Comparison of ENCODE assay signal across 13 mouse cellular contexts in genomic region chr12:109950632-109951031, GRCm38 (mm10).
DNase-seq lines count a peak whose midpoint lies in the region; ATAC-seq lines count a peak whose summit lies in the region.
"Had no signal": no experiment of that assay in that cellular context is flagged by ENCODE, and none has a peak within 500 bp of the region (broad histone marks: within the 10 kb centered on the region; RNA-seq: fewer than 3 reads in every experiment).

No protein-coding gene starts in this region.

- peaks cover 17% of the 10 kb centered on the region for H3K4me1 ChIP-seq in hindbrain, embryonic 11.5 days (replicated peaks; ENCODE audit: control insufficient read depth, insufficient read depth, low read length)
- H3K4me1 ChIP-seq in hindbrain, embryonic 13.5 days (replicated peaks) = peaks cover 34% of the 10 kb centered on the region
- peaks cover 5% of the 10 kb centered on the region; the same call in 1 of the 2 replicates for H3K4me1 ChIP-seq in midbrain, embryonic 16.5 days (ENCODE audit: control insufficient read depth, insufficient read depth, low read length)
- H3K4me1 ChIP-seq in midbrain, embryonic 14.5 days (ENCODE audit: control insufficient read depth, insufficient read depth, low read length) = peaks cover 15% of the 10 kb centered on the region

- H3K4me2 ChIP-seq in hindbrain, embryonic 11.5 days (replicated peaks; ENCODE audit: low read depth, low read length) = no peak overlapping the region
- H3K4me2 ChIP-seq in hindbrain, embryonic 13.5 days = no peak overlapping the region
- no peak overlapping the region for H3K4me2 ChIP-seq in midbrain, embryonic 16.5 days (ENCODE audit: low read length)
- no peak overlapping the region for H3K4me2 ChIP-seq in midbrain, embryonic 14.5 days (ENCODE audit: low read length)
- H3K4me2 ChIP-seq: embryonic facial prominence, embryonic 15.5 days had no signal

- H3K36me3 ChIP-seq in hindbrain, embryonic 11.5 days (ENCODE audit: control insufficient read depth, insufficient read depth, low read length) = no peaks in the 10 kb centered on the region
- H3K36me3 ChIP-seq in hindbrain, embryonic 13.5 days = no peaks in the 10 kb centered on the region
- H3K36me3 ChIP-seq in midbrain, embryonic 16.5 days (ENCODE audit: control insufficient read depth, insufficient read depth, low read length) = no peaks in the 10 kb centered on the region
- no peaks in the 10 kb centered on the region for H3K36me3 ChIP-seq in midbrain, embryonic 14.5 days (ENCODE audit: control insufficient read depth, insufficient read depth, low read length)
- H3K36me3 ChIP-seq: embryonic facial prominence, embryonic 15.5 days had no signal

- H3K27ac ChIP-seq in hindbrain, embryonic 11.5 days (ENCODE audit: low read depth, low read length) = no peak overlapping the region
- H3K27ac ChIP-seq in hindbrain, embryonic 13.5 days = no peak overlapping the region
- H3K27ac ChIP-seq in midbrain, embryonic 16.5 days (ENCODE audit: low read length) = no peak overlapping the region
- no peak overlapping the region for H3K27ac ChIP-seq in midbrain, embryonic 14.5 days (replicated peaks; ENCODE audit: low read depth, low read length)
- H3K27ac ChIP-seq: embryonic facial prominence, embryonic 15.5 days had no signal

- peak; percentile 45 for DNase-seq in hindbrain, embryonic 11.5 days (ENCODE audit: low spot score)
- no peak for DNase-seq in midbrain, embryonic 14.5 days
- DNase-seq in embryo, embryonic 11 days = peak; percentile 59
- peak; percentile 28 for DNase-seq in yolk sac, embryonic 10.5 days (ENCODE audit: low spot score)
- DNase-seq in heart, adult 8-10 months (ENCODE audit: low spot score) = no peak
- DNase-seq: cerebellum, adult 9-11 months; kidney, adult 9 months; lung, postnatal 4 days; thymus, adult 18-20 months had no signal

- H3K4me3 ChIP-seq in hindbrain, embryonic 11.5 days (ENCODE audit: low read depth, low read length) = no peak overlapping the region
- H3K4me3 ChIP-seq in hindbrain, embryonic 13.5 days = no peak overlapping the region
- no peak overlapping the region for H3K4me3 ChIP-seq in midbrain, embryonic 16.5 days (ENCODE audit: low read depth, low read length)
- H3K4me3 ChIP-seq in midbrain, embryonic 14.5 days (replicated peaks; ENCODE audit: low read depth, low read length) = no peak overlapping the region
- H3K4me3 ChIP-seq: embryonic facial prominence, embryonic 15.5 days; myocyte had no signal

- no peak overlapping the region for H3K9ac ChIP-seq in hindbrain, embryonic 11.5 days (ENCODE audit: low read depth, low read length)
- H3K9ac ChIP-seq in hindbrain, embryonic 13.5 days = no peak overlapping the region
- no peak overlapping the region for H3K9ac ChIP-seq in midbrain, embryonic 16.5 days (ENCODE audit: low read depth, low read length)
- no peak overlapping the region for H3K9ac ChIP-seq in midbrain, embryonic 14.5 days (replicated peaks; ENCODE audit: low read length)
- H3K9ac ChIP-seq: embryonic facial prominence, embryonic 15.5 days had no signal

- 44% methylated on average over 6 of the region's 6 CpGs for WGBS in hindbrain, embryonic 11.5 days
- 41% methylated on average over 6 of the region's 6 CpGs for WGBS in hindbrain, embryonic 13.5 days
- 54% methylated on average over 6 of the region's 6 CpGs for WGBS in midbrain, embryonic 16.5 days
- 53% methylated on average over 6 of the region's 6 CpGs for WGBS in midbrain, embryonic 14.5 days

- no peaks in the 10 kb centered on the region for H3K9me3 ChIP-seq in hindbrain, embryonic 11.5 days (ENCODE audit: control insufficient read depth, low read length)
- no peaks in the 10 kb centered on the region for H3K9me3 ChIP-seq in hindbrain, embryonic 13.5 days
- H3K9me3 ChIP-seq in midbrain, embryonic 16.5 days (replicated peaks; ENCODE audit: control insufficient read depth, low read length, poor library complexity, severe bottlenecking) = no peaks in the 10 kb centered on the region
- no peaks in the 10 kb centered on the region for H3K9me3 ChIP-seq in midbrain, embryonic 14.5 days (ENCODE audit: control insufficient read depth, low read length)
- H3K9me3 ChIP-seq: embryonic facial prominence, embryonic 15.5 days had no signal

- H3K27me3 ChIP-seq in hindbrain, embryonic 11.5 days (ENCODE audit: control insufficient read depth, insufficient read depth, low read length) = no peaks in the 10 kb centered on the region
- H3K27me3 ChIP-seq in hindbrain, embryonic 13.5 days = peaks cover 16% of the 10 kb centered on the region
- H3K27me3 ChIP-seq in midbrain, embryonic 16.5 days (ENCODE audit: control insufficient read depth, insufficient read depth, low read depth, low read length) = no peaks in the 10 kb centered on the region
- H3K27me3 ChIP-seq in midbrain, embryonic 14.5 days (ENCODE audit: control insufficient read depth, insufficient read depth, low read length) = no peaks in the 10 kb centered on the region
- H3K27me3 ChIP-seq: embryonic facial prominence, embryonic 15.5 days had no signal

- ATAC-seq in hindbrain, embryonic 11.5 days (ENCODE audit: low FRiP score) = no peak
- no peak for ATAC-seq in hindbrain, embryonic 13.5 days (ENCODE audit: low FRiP score)
- ATAC-seq in midbrain, embryonic 16.5 days = 0 out of 2 replicates have a peak, but pooled peaks have one; percentile 39
- ATAC-seq in midbrain, embryonic 14.5 days (ENCODE audit: low FRiP score, low TSS enrichment) = no peak

Comparison
In these comparisons a context has a peak if more than half of its experiments do, and no peak if none do; other contexts are left out.
1. DNase-seq: peak in hindbrain, embryonic 11.5 days (single experiment), embryo, embryonic 11 days (single experiment) and yolk sac, embryonic 10.5 days (single experiment); none in midbrain, embryonic 14.5 days (single experiment) and heart, adult 8-10 months (single experiment).